Mouse (Mus musculus): Measurements from ENCODE around the gene Dvl1. TPM values are rescaled to one million over a fixed set of nuclear protein-coding genes. Genes with fewer than 3 reads are reported as not detected.

Gene Dvl1
- polyA plus RNA-seq, 1 experiment: not detected

GRCm38 (mm10) chr4:155906125-155906524 lies 58.9 kb downstream of the Dvl1 start:
- no peak overlapping the region for H3K4me3 ChIP-seq (ENCODE audit: insufficient read depth, low read depth, low read length)
- H3K4me1 ChIP-seq (ENCODE audit: control insufficient read depth, insufficient read depth, low read length): peaks cover 4% of the 10 kb centered on the region; the same call in 1 of the 2 replicates
- TF ChIP-seq CTCF (IDR thresholded peaks at IDR 0.05; ENCODE audit: insufficient read depth, low read depth, low read length): no peak
- no peak for TF ChIP-seq POLR2A (IDR thresholded peaks at IDR 0.05; ENCODE audit: insufficient read depth, low read depth, low read length)
- WGBS: 87% methylated on average over 9 of the region's 9 CpGs
- H3K27ac ChIP-seq (ENCODE audit: insufficient read depth, low read depth, low read length): no peak overlapping the region

GRCm38 (mm10) chr4:155907003-155907402 lies 59.8 kb downstream of the Dvl1 start:
- Histone ChIP-seq H3K4me1 (ENCODE audit: control insufficient read depth, insufficient read depth, low read length) (no peaks in the 10 kb centered on the region), H3K4me3 (ENCODE audit: insufficient read depth, low read depth, low read length) (no peak overlapping the region), H3K27ac (ENCODE audit: insufficient read depth, low read depth, low read length) (no peak overlapping the region)
- TF ChIP-seq CTCF (IDR thresholded peaks at IDR 0.05; ENCODE audit: insufficient read depth, low read depth, low read length) (no peak), POLR2A (IDR thresholded peaks at IDR 0.05; ENCODE audit: insufficient read depth, low read depth, low read length) (no peak)
- 78% methylated on average over 11 of the region's 11 CpGs for WGBS

DNA sequence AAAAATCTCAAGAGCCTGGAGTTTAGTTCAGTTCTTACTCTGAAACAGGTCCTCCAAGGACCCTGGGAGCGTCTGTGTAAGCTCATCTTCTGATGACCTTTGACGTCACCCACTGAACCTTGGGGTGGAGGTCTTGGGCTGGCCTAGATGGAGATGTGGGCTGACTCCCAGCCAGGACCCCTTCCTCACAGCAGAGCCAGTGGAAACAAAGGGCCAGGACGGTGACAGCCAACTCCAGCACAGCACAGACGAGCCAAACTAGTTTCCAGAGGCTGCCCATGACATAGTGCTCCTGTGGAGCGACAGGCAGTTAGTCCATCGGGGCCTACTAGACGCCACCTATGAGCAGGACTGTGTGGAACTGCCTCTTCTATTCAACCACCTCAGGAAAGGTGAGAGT lies 61.1 kb downstream of the Dvl1 start:
- Histone ChIP-seq H3K4me1 (ENCODE audit: control insufficient read depth, insufficient read depth, low read length) (no peaks in the 10 kb centered on the region), H3K4me3 (ENCODE audit: insufficient read depth, low read depth, low read length) (no peak overlapping the region), H3K27ac (ENCODE audit: insufficient read depth, low read depth, low read length) (no peak overlapping the region)
- WGBS: 73% methylated on average over 7 of the region's 7 CpGs
- TF ChIP-seq CTCF (IDR thresholded peaks at IDR 0.05; ENCODE audit: insufficient read depth, low read depth, low read length) (no peak), POLR2A (IDR thresholded peaks at IDR 0.05; ENCODE audit: insufficient read depth, low read depth, low read length) (no peak)

- TF ChIP-seq POLR2A (IDR thresholded peaks at IDR 0.05; ENCODE audit: insufficient read depth, low read depth, low read length) (no peak), CTCF (IDR thresholded peaks at IDR 0.05; ENCODE audit: insufficient read depth, low read depth, low read length) (no peak)
- no peaks in the 10 kb centered on the region for H3K4me1 ChIP-seq (ENCODE audit: control insufficient read depth, insufficient read depth, low read length)
- 86% methylated on average over 4 of the region's 4 CpGs for WGBS
Observed at GRCm38 (mm10) chr4:155908751-155909150, 61.5 kb downstream of the Dvl1 start.

More at GRCm38 (mm10) chr4:155908751-155909150, 61.5 kb downstream of the Dvl1 start:
- Histone ChIP-seq H3K4me3 (ENCODE audit: insufficient read depth, low read depth, low read length) (no peak overlapping the region), H3K27ac (ENCODE audit: insufficient read depth, low read depth, low read length) (no peak overlapping the region)

Other genes with a start within 250 kb of the Dvl1 start
- not detected in 2 replicates for gene Slc35e2, start 246.0 kb upstream of the Dvl1 start, polyA plus RNA-seq (2012; ENCODE audit: insufficient read depth, insufficient read length, low replicate concordance, missing spikeins)
- gene Cdk11b, start 222.5 kb upstream of the Dvl1 start, polyA plus RNA-seq (2012; ENCODE audit: insufficient read depth, insufficient read length, low replicate concordance, missing spikeins): 145 TPM in 1 of 2 replicates, not detected in the other
- gene Gm10563, start 202.0 kb upstream of the Dvl1 start, polyA plus RNA-seq (2012; ENCODE audit: insufficient read depth, insufficient read length, low replicate concordance, missing spikeins): not detected in 2 replicates
- not detected in 2 replicates for gene Mmp23, start 194.0 kb upstream of the Dvl1 start, polyA plus RNA-seq (2012; ENCODE audit: insufficient read depth, insufficient read length, low replicate concordance, missing spikeins)
- gene Mib2, start 178.2 kb upstream of the Dvl1 start, polyA plus RNA-seq (2012; ENCODE audit: insufficient read depth, insufficient read length, low replicate concordance, missing spikeins): not detected in 2 replicates
- not detected in 2 replicates for gene Fndc10, start 153.1 kb upstream of the Dvl1 start, polyA plus RNA-seq (2012; ENCODE audit: insufficient read depth, insufficient read length, low replicate concordance, missing spikeins)
- not detected in 2 replicates for gene Ssu72, start 142.6 kb upstream of the Dvl1 start, polyA plus RNA-seq (2012; ENCODE audit: insufficient read depth, insufficient read length, low replicate concordance, missing spikeins)
- gene Tmem240, start 112.6 kb upstream of the Dvl1 start, polyA plus RNA-seq (2012; ENCODE audit: insufficient read depth, insufficient read length, low replicate concordance, missing spikeins): not detected in 2 replicates
- not detected in 2 replicates for gene Atad3a, start 86.3 kb upstream of the Dvl1 start, polyA plus RNA-seq (2012; ENCODE audit: insufficient read depth, insufficient read length, low replicate concordance, missing spikeins)
- not detected in 2 replicates for gene Vwa1, start 72.7 kb upstream of the Dvl1 start, polyA plus RNA-seq (2012; ENCODE audit: insufficient read depth, insufficient read length, low replicate concordance, missing spikeins)
- not detected in 2 replicates for gene Tmem88b, start 61.5 kb upstream of the Dvl1 start, polyA plus RNA-seq (2012; ENCODE audit: insufficient read depth, insufficient read length, low replicate concordance, missing spikeins)
- not detected in 2 replicates for gene Ankrd65, start 57.0 kb upstream of the Dvl1 start, polyA plus RNA-seq (2012; ENCODE audit: insufficient read depth, insufficient read length, low replicate concordance, missing spikeins)
- gene Mrpl20, start 44.5 kb upstream of the Dvl1 start, polyA plus RNA-seq (2012; ENCODE audit: insufficient read depth, insufficient read length, low replicate concordance, missing spikeins): not detected in 2 replicates
- 186 and 258 TPM in 2 replicates for gene Ccnl2, start 34.9 kb upstream of the Dvl1 start, polyA plus RNA-seq (2012; ENCODE audit: insufficient read depth, insufficient read length, low replicate concordance, missing spikeins)
- not detected in 2 replicates for gene Aurkaip1, start 16.1 kb upstream of the Dvl1 start, polyA plus RNA-seq (2012; ENCODE audit: insufficient read depth, insufficient read length, low replicate concordance, missing spikeins)
- gene Mxra8, start 7.7 kb upstream of the Dvl1 start, polyA plus RNA-seq (2012; ENCODE audit: insufficient read depth, insufficient read length, low replicate concordance, missing spikeins): not detected in 2 replicates
- not detected in 2 replicates for gene Tas1r3, start 16.0 kb downstream of the Dvl1 start, polyA plus RNA-seq (2012; ENCODE audit: insufficient read depth, insufficient read length, low replicate concordance, missing spikeins)
- gene Cptp, start 22.0 kb downstream of the Dvl1 start, polyA plus RNA-seq (2012; ENCODE audit: insufficient read depth, insufficient read length, low replicate concordance, missing spikeins): not detected in 2 replicates
- gene Ints11, start 22.1 kb downstream of the Dvl1 start, polyA plus RNA-seq (2012; ENCODE audit: insufficient read depth, insufficient read length, low replicate concordance, missing spikeins): not detected in 2 replicates
- not detected in 2 replicates for gene Pusl1, start 44.4 kb downstream of the Dvl1 start, polyA plus RNA-seq (2012; ENCODE audit: insufficient read depth, insufficient read length, low replicate concordance, missing spikeins)
- not detected in 2 replicates for gene Acap3, start 44.4 kb downstream of the Dvl1 start, polyA plus RNA-seq (2012; ENCODE audit: insufficient read depth, insufficient read length, low replicate concordance, missing spikeins)
- not detected in 2 replicates for gene Ube2j2, start 96.4 kb downstream of the Dvl1 start, polyA plus RNA-seq (2012; ENCODE audit: insufficient read depth, insufficient read length, low replicate concordance, missing spikeins)
- gene C1qtnf12, start 114.9 kb downstream of the Dvl1 start, polyA plus RNA-seq (2012; ENCODE audit: insufficient read depth, insufficient read length, low replicate concordance, missing spikeins): not detected in 2 replicates
- gene B3galt6, start 145.2 kb downstream of the Dvl1 start, polyA plus RNA-seq (2012; ENCODE audit: insufficient read depth, insufficient read length, low replicate concordance, missing spikeins): not detected in 2 replicates
- gene Sdf4, start 145.5 kb downstream of the Dvl1 start, polyA plus RNA-seq (2012; ENCODE audit: insufficient read depth, insufficient read length, low replicate concordance, missing spikeins): 218 TPM in 1 of 2 replicates, not detected in the other
- gene Tnfrsf4, start 166.4 kb downstream of the Dvl1 start, polyA plus RNA-seq (2012; ENCODE audit: insufficient read depth, insufficient read length, low replicate concordance, missing spikeins): not detected in 2 replicates
- gene Tnfrsf18, start 178.8 kb downstream of the Dvl1 start, polyA plus RNA-seq (2012; ENCODE audit: insufficient read depth, insufficient read length, low replicate concordance, missing spikeins): not detected in 2 replicates
- gene Ttll10, start 212.0 kb downstream of the Dvl1 start, polyA plus RNA-seq (2012; ENCODE audit: insufficient read depth, insufficient read length, low replicate concordance, missing spikeins): not detected in 2 replicates